Mouse (Mus musculus): ENCODE measurements around the gene Entpd7.

The Entpd7 gene

GRCm38 (mm10) chr19:43673513-43674315, 15.8 kb upstream of the Entpd7 start:
- no peak for DNase-seq (ENCODE audit: extremely low read depth, insufficient read length, low spot score)

- DNase-seq (ENCODE audit: extremely low read depth, insufficient read length, low spot score): peak; percentile 61
These were observed 15.2 kb upstream of the Entpd7 start for GRCm38 (mm10) chr19:43674316-43674689.

- DNase-seq (ENCODE audit: extremely low read depth, insufficient read length, low spot score): peak; percentile 98
These were observed 14.5 kb upstream of the Entpd7 start, which contains the start of gene Slc25a28 for GRCm38 (mm10) chr19:43674730-43675524. Slc25a28 (minus strand) TSS chr19:43674881.

GRCm38 (mm10) chr19:43675525-43676400, 13.7 kb upstream of the Entpd7 start:
- DNase-seq (ENCODE audit: extremely low read depth, insufficient read length, low spot score): no peak

- no peak for DNase-seq (ENCODE audit: extremely low read depth, insufficient read length, low spot score)
These were observed 10.9 kb upstream of the Entpd7 start for GRCm38 (mm10) chr19:43678467-43679003.

GRCm38 (mm10) chr19:43679474-43679981, 9.9 kb upstream of the Entpd7 start:
- no peak for DNase-seq (ENCODE audit: extremely low read depth, insufficient read length, low spot score)

GRCm38 (mm10) chr19:43681541-43681940, 7.9 kb upstream of the Entpd7 start:
- DNase-seq (ENCODE audit: extremely low read depth, insufficient read length, low spot score): no peak

- DNase-seq (ENCODE audit: extremely low read depth, insufficient read length, low spot score): no peak
These were observed 3.3 kb downstream of the Entpd7 start for GRCm38 (mm10) chr19:43692815-43693214.

- DNase-seq (ENCODE audit: extremely low read depth, insufficient read length, low spot score): no peak
These were observed 6.1 kb downstream of the Entpd7 start for GRCm38 (mm10) chr19:43695514-43695964.

GRCm38 (mm10) chr19:43697666-43698370, 8.3 kb downstream of the Entpd7 start:
- no peak for DNase-seq (ENCODE audit: extremely low read depth, insufficient read length, low spot score)

- no peak for DNase-seq (ENCODE audit: extremely low read depth, insufficient read length, low spot score)
These were observed 9.7 kb downstream of the Entpd7 start for GRCm38 (mm10) chr19:43699021-43699762.

GRCm38 (mm10) chr19:43699763-43700155, 10.3 kb downstream of the Entpd7 start:
- DNase-seq (ENCODE audit: extremely low read depth, insufficient read length, low spot score): no peak

GRCm38 (mm10) chr19:43704211-43704610, 14.7 kb downstream of the Entpd7 start:
- DNase-seq (ENCODE audit: extremely low read depth, insufficient read length, low spot score): no peak

- no peak for DNase-seq (ENCODE audit: extremely low read depth, insufficient read length, low spot score)
These were observed 15.5 kb downstream of the Entpd7 start for GRCm38 (mm10) chr19:43704787-43705497.

GRCm38 (mm10) chr19:43708206-43708605, 18.7 kb downstream of the Entpd7 start:
- DNase-seq (ENCODE audit: extremely low read depth, insufficient read length, low spot score): no peak

- no peak for DNase-seq (ENCODE audit: extremely low read depth, insufficient read length, low spot score)
These were observed 19.8 kb downstream of the Entpd7 start for GRCm38 (mm10) chr19:43709317-43709716.

GRCm38 (mm10) chr19:43711159-43711916, 21.9 kb downstream of the Entpd7 start:
- no peak for DNase-seq (ENCODE audit: extremely low read depth, insufficient read length, low spot score)

GRCm38 (mm10) chr19:43711971-43712370, 22.5 kb downstream of the Entpd7 start:
- no peak for DNase-seq (ENCODE audit: extremely low read depth, insufficient read length, low spot score)
